Mouse (Mus musculus) intestine, embryonic 16.5 days (tissue): Measurements from ENCODE around the gene 5330417C22Rik. TPM values are rescaled to one million over a fixed set of nuclear protein-coding genes. Genes with fewer than 3 reads are reported as not detected.

Experiments
- ATAC-seq: fragments of 200-750 bp; cut with Nextera tagmentation; 2 replicates; pipeline ENCODE4 v1.8.0; 2017; ENCODE audit warnings: moderate TSS enrichment, moderate library complexity
- H3K27ac ChIP-seq: fragments of 300-500 bp; sonication (generic); 2 replicates; pipeline ENCODE4 v1.5.1; 2014; ENCODE audit warnings: mild to moderate bottlenecking, low read length
- H3K27me3 ChIP-seq: fragments of 300-500 bp; sonication (generic); replicated peaks from 2 replicates; pipeline ENCODE4 v1.6.1; 2014; ENCODE audit warnings: low read length, control low read depth, mixed read lengths; ENCODE audit not compliant: control insufficient read depth, insufficient read depth
- H3K36me3 ChIP-seq: fragments of 300-500 bp; sonication (generic); 2 replicates; pipeline ENCODE4 v1.6.1; 2014; ENCODE audit warnings: low read length, control low read depth; ENCODE audit not compliant: control insufficient read depth, insufficient read depth
- H3K4me1 ChIP-seq: fragments of 300-500 bp; sonication (generic); 2 replicates; pipeline ENCODE4 v1.6.1; 2014; ENCODE audit warnings: low read length, control low read depth, mixed read lengths; ENCODE audit not compliant: control insufficient read depth, insufficient read depth
- H3K4me2 ChIP-seq: fragments of 300-500 bp; sonication (generic); 2 replicates; pipeline ENCODE4 v1.6.1; 2014; ENCODE audit warnings: low read depth, low read length, control low read depth
- H3K4me3 ChIP-seq: fragments of 300-500 bp; sonication (generic); 2 replicates; pipeline ENCODE4 v1.5.1; 2014; ENCODE audit warnings: mild to moderate bottlenecking, low read length
- H3K9ac ChIP-seq: fragments of 300-500 bp; sonication (generic); 2 replicates; pipeline ENCODE4 v1.6.1; 2014; ENCODE audit warnings: low read depth, low read length
- H3K9me3 ChIP-seq: fragments of 300-500 bp; sonication (generic); 2 replicates; pipeline ENCODE4 v1.6.1; 2016; ENCODE audit warnings: low read length, control low read depth; ENCODE audit not compliant: control insufficient read depth
- WGBS: fragments of 180-500 bp; shearing (Covaris S2); extraction: QIAGEN DNeasy Blood & Tissue Kit; methylation state at CpG from one replicate; pipeline ENCODE4 v1.1.7; 2014; 5-methylcytosine and 5-hydroxymethylcytosine counted together
- polyA plus RNA-seq: library from polyadenylated mRNA; unstranded; fragments of >200 nt; fragmentation: Nextera tagmentation; extraction: Ambion mirVana; gene quantifications from 2 replicates; pipeline ENCODE4 v1.2.1, GENCODE M21; 2015

Gene 5330417C22Rik
- polyA plus RNA-seq, 1 experiment from 2014 or later = 15.5 TPM

DNA sequence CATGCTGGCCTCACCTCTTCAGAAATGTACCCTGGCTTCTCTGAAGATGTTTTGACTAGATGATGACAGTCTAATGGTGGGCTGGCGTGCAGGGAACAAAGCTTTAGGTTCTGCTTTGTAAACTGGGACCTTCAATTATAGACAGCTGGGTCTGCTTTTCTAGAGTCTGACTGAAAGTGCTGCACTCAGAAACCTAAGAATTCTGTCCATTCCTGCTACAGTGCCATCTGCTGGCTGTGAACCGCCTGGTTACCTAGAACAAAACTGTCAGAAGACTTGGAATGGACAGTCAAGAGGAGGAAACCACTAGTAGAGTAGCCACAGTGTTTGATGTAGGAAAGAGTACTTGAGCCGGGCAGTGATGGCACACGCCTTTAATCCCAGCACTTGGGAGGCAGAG lies 27.0 kb upstream of the 5330417C22Rik start:
- Histone ChIP-seq H3K36me3 (peaks cover 3% of the 10 kb centered on the region; the same call in 1 of the 2 replicates), H3K27me3 (no peaks in the 10 kb centered on the region), H3K9me3 (no peaks in the 10 kb centered on the region), H3K9ac (peak overlapping the region; percentile 65), H3K27ac (peak overlapping the region; percentile 86), H3K4me2 (peak overlapping the region; percentile 90), H3K4me3 (peak overlapping the region; percentile 80), H3K4me1 (peaks cover 4% of the 10 kb centered on the region)
- 4% methylated on average over 4 of the region's 4 CpGs for WGBS
- peak; percentile 8; the same call in 1 of the 2 replicates for ATAC-seq

DNA sequence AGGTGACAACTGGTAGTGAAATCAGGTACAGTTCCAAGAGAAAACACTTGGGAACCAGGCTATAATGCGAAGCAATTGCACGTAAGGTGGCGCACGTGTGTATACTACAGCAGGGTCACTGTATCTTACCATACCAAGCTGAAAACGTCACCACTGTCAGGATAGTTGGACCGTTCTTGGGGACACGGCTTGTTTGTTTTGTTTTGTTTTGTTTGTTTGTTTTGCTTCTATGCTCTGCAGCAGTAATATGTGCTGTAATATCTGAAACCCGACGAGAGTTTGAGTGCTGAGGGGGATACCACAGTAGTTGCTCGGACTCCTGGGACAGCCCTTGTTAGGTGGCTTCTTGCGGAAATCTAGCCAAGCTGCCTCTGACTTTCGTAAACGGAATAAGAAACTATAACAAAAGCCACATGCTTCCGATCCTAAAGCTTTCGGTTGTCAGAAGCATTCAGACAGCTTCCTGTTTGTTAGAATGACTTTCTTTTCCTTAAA lies 26.5 kb upstream of the 5330417C22Rik start:
- no peaks in the 10 kb centered on the region for H3K27me3 ChIP-seq
- peak; percentile 83 for ATAC-seq
- H3K27ac ChIP-seq = peak overlapping the region; percentile 86
- no peaks in the 10 kb centered on the region for H3K9me3 ChIP-seq
- WGBS = 5% methylated on average over 15 of the region's 15 CpGs
- peaks cover 4% of the 10 kb centered on the region for H3K4me1 ChIP-seq
- peaks cover 3% of the 10 kb centered on the region; the same call in 1 of the 2 replicates for H3K36me3 ChIP-seq
- peak overlapping the region; percentile 65 for H3K9ac ChIP-seq
- H3K4me3 ChIP-seq = peak overlapping the region; percentile 80
- H3K4me2 ChIP-seq = peak overlapping the region; percentile 90

- H3K9me3 ChIP-seq = no peaks in the 10 kb centered on the region
- peak; percentile 99 for ATAC-seq
- H3K4me2 ChIP-seq = peak within 1 kb of the TSS; percentile 90
- peak within 1 kb of the TSS; percentile 86 for H3K27ac ChIP-seq
- peaks cover 3% of the 10 kb centered on the region; the same call in 1 of the 2 replicates for H3K36me3 ChIP-seq
- H3K27me3 ChIP-seq = no peaks in the 10 kb centered on the region
- H3K9ac ChIP-seq = peak within 1 kb of the TSS; percentile 80
- peaks cover 4% of the 10 kb centered on the region for H3K4me1 ChIP-seq
- WGBS = under 1% methylated on average over 44 of the region's 45 CpGs
- H3K4me3 ChIP-seq = peak within 1 kb of the TSS; percentile 80
Observed at GRCm38 (mm10) chr3:108562133-108562730, 25.9 kb upstream of the 5330417C22Rik start, which contains the start of gene Tmem167b. Gene Tmem167b (minus strand): TSS chr3:108562466.

DNA sequence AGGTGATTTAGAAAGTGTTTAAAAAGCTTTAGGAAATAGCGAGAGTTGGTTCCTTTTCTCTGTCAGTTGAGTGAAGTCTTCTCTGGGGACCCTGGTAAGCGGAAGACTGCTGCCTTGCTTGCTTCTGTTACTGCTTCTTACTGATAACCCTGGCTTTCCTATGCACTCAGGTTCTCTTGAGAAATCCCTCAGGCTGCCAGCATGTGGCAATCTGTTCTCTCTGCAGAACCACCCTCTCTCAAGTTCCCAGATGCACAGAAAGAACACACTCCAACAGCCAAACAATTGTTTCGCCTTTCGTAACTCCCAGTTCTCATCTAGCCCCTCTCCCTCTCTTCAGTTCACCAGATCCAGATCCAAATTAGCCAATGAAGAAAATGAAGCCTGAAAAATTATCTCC lies 21.6 kb upstream of the 5330417C22Rik start:
- Histone ChIP-seq H3K4me1 (peaks cover 4% of the 10 kb centered on the region), H3K4me2 (no peak overlapping the region), H3K9ac (no peak overlapping the region), H3K9me3 (no peaks in the 10 kb centered on the region), H3K27ac (no peak overlapping the region), H3K4me3 (no peak overlapping the region), H3K27me3 (no peaks in the 10 kb centered on the region), H3K36me3 (peaks cover 3% of the 10 kb centered on the region; the same call in 1 of the 2 replicates)
- WGBS = 94% methylated on average over 4 of the region's 4 CpGs
- no peak for ATAC-seq

GRCm38 (mm10) chr3:108554587-108555312 lies 18.4 kb upstream of the 5330417C22Rik start:
- Histone ChIP-seq H3K4me3 (peak overlapping the region; percentile 80), H3K27ac (peak overlapping the region; percentile 88), H3K4me2 (peak overlapping the region; percentile 79), H3K36me3 (peaks cover 1% of the 10 kb centered on the region; the same call in 1 of the 2 replicates), H3K9me3 (no peaks in the 10 kb centered on the region), H3K27me3 (no peaks in the 10 kb centered on the region), H3K9ac (peak overlapping the region; percentile 85), H3K4me1 (0 out of 2 replicates have a peak, but pooled peaks cover 4% of the 10 kb centered on the region)
- ATAC-seq = peak; percentile 97
- WGBS = 18% methylated on average over 21 of the region's 22 CpGs

GRCm38 (mm10) chr3:108554111-108554561 lies 17.8 kb upstream of the 5330417C22Rik start:
- Histone ChIP-seq H3K4me2 (peak overlapping the region; percentile 79), H3K27me3 (no peaks in the 10 kb centered on the region), H3K27ac (peak overlapping the region; percentile 88), H3K4me1 (0 out of 2 replicates have a peak, but pooled peaks cover 4% of the 10 kb centered on the region), H3K4me3 (peak overlapping the region; percentile 80), H3K9me3 (no peaks in the 10 kb centered on the region), H3K36me3 (no peaks in the 10 kb centered on the region), H3K9ac (peak overlapping the region; percentile 85)
- ATAC-seq = peak; percentile 82
- WGBS = under 1% methylated on average over 42 of the region's 42 CpGs

GRCm38 (mm10) chr3:108542299-108542698 lies 6.0 kb upstream of the 5330417C22Rik start:
- Histone ChIP-seq H3K36me3 (no peaks in the 10 kb centered on the region), H3K9me3 (no peaks in the 10 kb centered on the region), H3K4me1 (no peaks in the 10 kb centered on the region), H3K4me2 (no peak overlapping the region), H3K27ac (no peak overlapping the region), H3K9ac (no peak overlapping the region), H3K4me3 (no peak overlapping the region), H3K27me3 (no peaks in the 10 kb centered on the region)
- 81% methylated on average over 11 of the region's 11 CpGs for WGBS
- no peak for ATAC-seq

GRCm38 (mm10) chr3:108537303-108537702 lies 967 bp upstream of the 5330417C22Rik start:
- Histone ChIP-seq H3K27ac (no peak overlapping the region), H3K36me3 (no peaks in the 10 kb centered on the region), H3K4me3 (0 out of 2 replicates have a peak overlapping the region, but pooled peaks have one; percentile 16), H3K27me3 (peaks cover 13% of the 10 kb centered on the region), H3K9me3 (no peaks in the 10 kb centered on the region), H3K4me2 (peak overlapping the region; percentile 45), H3K9ac (no peak overlapping the region), H3K4me1 (peaks cover 11% of the 10 kb centered on the region)
- ATAC-seq = peak; percentile 63
- 6% methylated on average over 17 of the region's 17 CpGs for WGBS

DNA sequence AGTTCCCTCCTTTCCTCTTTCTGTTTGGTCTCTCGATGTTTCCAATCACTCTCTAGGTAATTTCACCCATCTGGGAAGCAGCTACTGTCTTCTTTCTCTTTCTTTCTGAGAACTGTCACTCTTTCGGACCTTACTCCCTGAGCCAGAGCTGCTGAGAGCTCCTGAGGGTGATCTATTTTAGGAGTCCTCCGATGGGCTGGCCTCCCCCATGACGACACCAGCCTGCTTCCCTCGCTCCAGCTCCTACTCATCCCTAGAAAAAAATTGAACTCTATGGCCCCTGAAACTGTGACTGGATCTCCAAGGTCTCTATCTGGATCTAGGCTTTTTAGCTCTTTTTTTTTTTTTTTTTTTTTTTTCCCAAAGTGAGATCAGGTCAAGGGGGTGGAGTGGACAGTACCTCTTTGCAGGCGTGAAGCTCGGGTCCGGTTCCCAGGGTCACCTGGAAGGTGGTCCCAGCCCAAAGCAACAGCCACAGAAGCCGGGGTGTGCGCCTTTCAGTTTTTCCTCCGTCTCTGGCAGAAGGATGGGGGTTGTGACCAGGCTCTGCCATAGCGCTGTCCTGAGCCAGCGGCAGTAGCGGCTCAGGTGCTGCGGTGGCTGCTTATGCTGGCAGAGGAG lies 330 bp downstream of the 5330417C22Rik start:
- Histone ChIP-seq H3K9ac (no peak overlapping the region), H3K27ac (no peak overlapping the region), H3K4me2 (peak overlapping the region; percentile 61), H3K9me3 (no peaks in the 10 kb centered on the region), H3K4me3 (peak overlapping the region; percentile 34), H3K27me3 (peaks cover 13% of the 10 kb centered on the region), H3K4me1 (peaks cover 11% of the 10 kb centered on the region), H3K36me3 (no peaks in the 10 kb centered on the region)
- WGBS = 9% methylated on average over 15 of the region's 15 CpGs
- ATAC-seq = no peak; the same call in 1 of the 2 replicates
